In genomic region chr7:10479813-10480212, GRCm38 (mm10) we compare ENCODE assay signal across 24 mouse cellular contexts. TPM values are rescaled to one million over a fixed set of nuclear protein-coding genes. Genes with fewer than 3 reads are reported as not detected.
"Had no signal": no experiment of that assay in that cellular context is flagged by ENCODE, and none has a peak within 500 bp of the region (broad histone marks: within the 10 kb centered on the region; RNA-seq: fewer than 3 reads in every experiment).

No protein-coding gene starts in this region.

- H3K4me3 ChIP-seq: stomach, embryonic 15.5 days had no signal

- H3K9ac ChIP-seq: neural tube, embryonic 15.5 days; stomach, embryonic 15.5 days had no signal

- H3K4me1 ChIP-seq: neural tube, embryonic 13.5 days; neural tube, embryonic 15.5 days; stomach, embryonic 15.5 days had no signal

- DNase-seq: retina, postnatal 1 day; right cerebral cortex, adult 18-20 months; right cerebral cortex, postnatal 14 days; right cerebral cortex, postnatal 25 days; right cerebral cortex, postnatal 4 days; spleen, adult 18-20 months; thymus, adult 18-20 months; thymus, adult 2 months; thymus, postnatal 14 days; thymus, postnatal 25 days; thymus, postnatal 36 days; thymus, postnatal 4 days had no signal

- H3K27me3 ChIP-seq: neural tube, embryonic 13.5 days; neural tube, embryonic 15.5 days; stomach, embryonic 15.5 days had no signal

- H3K36me3 ChIP-seq: neural tube, embryonic 13.5 days; neural tube, embryonic 15.5 days; stomach, embryonic 15.5 days had no signal

- H3K9me3 ChIP-seq: neural tube, embryonic 13.5 days; neural tube, embryonic 15.5 days; stomach, embryonic 15.5 days had no signal

- H3K27ac ChIP-seq: neural tube, embryonic 13.5 days; neural tube, embryonic 15.5 days; stomach, embryonic 15.5 days; stomach, postnatal 0 days had no signal

RNA-seq across cellular contexts. Expression of gene Zik1, which starts 15.4 kb away (rescaled TPM):
- polyA plus RNA-seq: small intestine, adult 2 months had no signal

RNA-seq across cellular contexts. Expression of gene Vmn1r67, which starts 36.7 kb away (rescaled TPM):
- polyA plus RNA-seq: neural tube, embryonic 13.5 days; neural tube, embryonic 14.5 days; neural tube, embryonic 15.5 days; small intestine, adult 2 months; spleen, adult 2 months; stomach, embryonic 14.5 days; stomach, embryonic 15.5 days; stomach, embryonic 16.5 days; stomach, postnatal 0 days; testis, adult 2 months; thymus, adult 2 months; thymus, postnatal 0 days; urinary bladder, adult 2 months had no signal
